Mouse (Mus musculus) G1E (cell line): ENCODE results near the gene Hpd. TPM values are rescaled to one million over a fixed set of nuclear protein-coding genes. Genes with fewer than 3 reads are reported as not detected.
"Not testable (repeated sequence)": the region's sequence is repeated elsewhere in the genome, so short reads cannot be mapped to it uniquely, and the experiment has no call there.

Source experiments
- ATAC-seq: 2 replicates; pipeline ENCODE4 v1.8.0; 2016; ENCODE audit warnings: mild to moderate bottlenecking; ENCODE audit not compliant: insufficient number of reproducible peaks, poor library complexity, low FRiP score, severe bottlenecking; ENCODE audit errors: extremely low read depth
- DNase-seq: peaks from one replicate; pipeline ENCODE4 v3.0.0; 2012; ENCODE audit warnings: low spot score
- H3K27me3 ChIP-seq: 2 replicates; pipeline ENCODE4 v1.6.1; 2012; ENCODE audit warnings: mild to moderate bottlenecking, low read length, inconsistent platforms; ENCODE audit not compliant: insufficient read depth
- H3K36me3 ChIP-seq: replicated peaks from 2 replicates; pipeline ENCODE3; 2012; ENCODE audit warnings: mild to moderate bottlenecking, inconsistent platforms
- H3K4me1 ChIP-seq: 2 replicates; pipeline ENCODE4 v1.6.1; 2012; ENCODE audit warnings: low read depth, low read length, inconsistent platforms, mixed read lengths; ENCODE audit not compliant: insufficient read depth
- H3K4me3 ChIP-seq: 2 replicates; pipeline ENCODE4 v1.5.1; 2012; ENCODE audit warnings: low read depth, mild to moderate bottlenecking, inconsistent platforms, low read length, moderate library complexity, mixed read lengths
- H3K9me3 ChIP-seq: replicated peaks from 2 replicates; pipeline ENCODE4 v1.6.1; 2012; ENCODE audit warnings: inconsistent platforms
- CTCF ChIP-seq: IDR thresholded peaks from 2 replicates; pipeline ENCODE4 v1.5.1; 2012; ENCODE audit warnings: low read depth, low read length, inconsistent platforms, mixed read lengths
- GATA1 ChIP-seq: IDR thresholded peaks from 2 replicates; pipeline ENCODE4 v1.6.1; 2012; ENCODE audit warnings: borderline replicate concordance, low read length, inconsistent platforms, mixed read lengths
- GATA2 ChIP-seq: IDR thresholded peaks from 2 replicates; pipeline ENCODE4 v1.6.1; 2012; ENCODE audit warnings: low read depth, low read length, inconsistent platforms, borderline replicate concordance
- POLR2AphosphoS5 ChIP-seq: IDR thresholded peaks from 2 replicates; pipeline ENCODE4 v1.6.1; 2012; ENCODE audit warnings: low read depth, low read length, inconsistent platforms; ENCODE audit not compliant: insufficient replicate concordance
- TAL1 ChIP-seq: conservative IDR thresholded peaks from 2 replicates; pipeline ENCODE4 v1.6.1; 2012; ENCODE audit warnings: low read depth, low read length, inconsistent platforms, mixed read lengths
- polyA plus RNA-seq: library from polyadenylated mRNA; stranded (reverse); fragments of >175 nt; gene quantifications from 2 replicates; pipeline ENCODE4 v1.2.3, GENCODE M21; 2012
- total RNA-seq, 2 experiments: library from RNA; stranded (forward) in 1 of 2; stranded (reverse) in 1 of 2; fragments of 200-1000 nt in 1 of 2; fragments of >200 nt in 1 of 2; fragmentation: Nextera tagmentation in 1 of 2; gene quantifications; 2 replicates each; pipeline ENCODE4 v1.2.3; 2014 to 2017

Hpd gene
- total and polyA plus RNA-seq, 3 experiments: not detected

GRCm38 (mm10) chr5:123223051-123223410, 40.5 kb upstream of the Hpd start:
- Histone ChIP-seq H3K9me3 (0 out of 2 replicates have a peak, but pooled peaks cover 2% of the 10 kb centered on the region), H3K4me3 (no peak overlapping the region), H3K27me3 (no peaks in the 10 kb centered on the region), H3K4me1 (peaks cover 7% of the 10 kb centered on the region), H3K36me3 (no peaks in the 10 kb centered on the region)
- ATAC-seq (no peak), DNase-seq (no peak)
- TF ChIP-seq GATA1 (no peak), POLR2AphosphoS5 (no peak), GATA2 (no peak)

- not testable (repeated sequence) for ATAC-seq, H3K4me1 ChIP-seq, H3K36me3 ChIP-seq, H3K27me3 ChIP-seq, DNase-seq, H3K9me3 ChIP-seq, H3K4me3 ChIP-seq
Measured at GRCm38 (mm10) chr5:123222346-123223050, 40.0 kb upstream of the Hpd start.

GRCm38 (mm10) chr5:123203591-123203990, 21.1 kb upstream of the Hpd start:
- H3K9me3 ChIP-seq, H3K4me1 ChIP-seq, ATAC-seq, DNase-seq, H3K4me3 ChIP-seq, H3K36me3 ChIP-seq, H3K27me3 ChIP-seq: not testable (repeated sequence)

GRCm38 (mm10) chr5:123202771-123203170, 20.2 kb upstream of the Hpd start:
- not testable (repeated sequence) for ATAC-seq, H3K4me3 ChIP-seq, DNase-seq, H3K4me1 ChIP-seq, H3K27me3 ChIP-seq, H3K9me3 ChIP-seq, H3K36me3 ChIP-seq

- Histone ChIP-seq H3K27me3 (no peaks in the 10 kb centered on the region), H3K9me3 (no peaks in the 10 kb centered on the region), H3K36me3 (no peaks in the 10 kb centered on the region), H3K4me1 (peaks cover 2% of the 10 kb centered on the region), H3K4me3 (no peak overlapping the region)
- TF ChIP-seq GATA2: no peak
- no peak for TF ChIP-seq CTCF
- TF ChIP-seq TAL1: no peak
- no peak for TF ChIP-seq POLR2AphosphoS5
- TF ChIP-seq GATA1: no peak
- DNase-seq (no peak), ATAC-seq (no peak)
Measured at GRCm38 (mm10) chr5:123201987-123202386, 19.5 kb upstream of the Hpd start.

- Histone ChIP-seq H3K27me3 (0 out of 2 replicates have a peak, but pooled peaks cover 3% of the 10 kb centered on the region), H3K36me3 (no peaks in the 10 kb centered on the region), H3K4me1 (peaks cover 2% of the 10 kb centered on the region), H3K9me3 (no peaks in the 10 kb centered on the region), H3K4me3 (no peak overlapping the region)
- ATAC-seq (no peak), DNase-seq (no peak)
- TF ChIP-seq CTCF (no peak), TAL1 (no peak), POLR2AphosphoS5 (no peak), GATA2 (no peak), GATA1 (no peak)
Measured at GRCm38 (mm10) chr5:123201523-123201892, 19.0 kb upstream of the Hpd start.

- not testable (repeated sequence) for H3K4me3 ChIP-seq, H3K4me1 ChIP-seq, H3K27me3 ChIP-seq, H3K36me3 ChIP-seq, DNase-seq, ATAC-seq, H3K9me3 ChIP-seq
Measured at GRCm38 (mm10) chr5:123200816-123201522, 18.4 kb upstream of the Hpd start.
